Mouse (Mus musculus) heart, adult 2 months (tissue): ENCODE measurements around the gene Pard6b.

ENCODE experiments used
- CTCF ChIP-seq: fragments of 200-600 bp; IDR thresholded peaks from 2 replicates; pipeline ENCODE4 v1.8.1; 2022; ENCODE audit warnings: antibody characterized with exemption, mild to moderate bottlenecking, moderate library complexity
- EP300 ChIP-seq: fragments of 200-500 bp; IDR thresholded peaks from 2 replicates; pipeline ENCODE4 v1.6.1; 2011; ENCODE audit warnings: low read depth, low read length, control low read depth; ENCODE audit not compliant: insufficient read depth
- POLR2A ChIP-seq: fragments of 200-500 bp; IDR thresholded peaks from 2 replicates; pipeline ENCODE4 v1.6.1; 2011; ENCODE audit warnings: mild to moderate bottlenecking, low read depth, low read length, control low read depth; ENCODE audit not compliant: insufficient read depth

DNA sequence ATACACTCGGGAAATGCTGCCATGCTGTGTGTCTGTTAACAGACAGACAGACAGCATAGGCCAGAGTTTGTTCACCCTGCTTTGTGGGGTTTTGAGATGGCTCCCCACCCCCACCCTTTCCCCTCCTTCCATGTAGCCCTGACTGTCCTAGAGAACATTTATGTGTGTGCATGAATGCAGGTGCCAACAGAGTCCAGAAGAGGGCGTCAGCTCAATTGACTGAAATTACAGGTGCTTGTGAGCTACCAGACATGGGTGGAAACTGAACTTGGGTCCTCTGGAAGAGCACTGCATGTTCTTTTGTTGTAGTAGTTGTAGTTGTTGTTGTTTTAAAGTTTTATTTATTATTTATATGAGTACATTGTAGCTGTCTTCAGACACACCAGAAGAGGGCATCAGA, 2.8 kb downstream of the Pard6b start:
- TF ChIP-seq CTCF (no peak), POLR2A (no peak), EP300 (no peak)
